Mouse (Mus musculus): ENCODE results near the gene Hectd2.

Hectd2 gene

GRCm38 (mm10) chr19:36554046-36554784 lies at the start of gene Hectd2:
Gene Hectd2 (plus strand): TSS chr19:36554639.
- no peak for DNase-seq (ENCODE audit: extremely low spot score, low read depth, low spot score)

- no peak for DNase-seq (ENCODE audit: extremely low spot score, low read depth, low spot score)
These were observed 49.7 kb upstream of the Hectd2 start for GRCm38 (mm10) chr19:36504716-36505115.

- DNase-seq (ENCODE audit: extremely low spot score, low read depth, low spot score), result no peak
These were observed 43.1 kb upstream of the Hectd2 start for GRCm38 (mm10) chr19:36511305-36511704.

GRCm38 (mm10) chr19:36518461-36518860 lies 36.0 kb upstream of the Hectd2 start:
- DNase-seq (ENCODE audit: extremely low spot score, low read depth, low spot score), result no peak

GRCm38 (mm10) chr19:36521568-36521967 lies 32.9 kb upstream of the Hectd2 start:
- DNase-seq (ENCODE audit: extremely low spot score, low read depth, low spot score), result no peak

GRCm38 (mm10) chr19:36522558-36523195 lies 31.8 kb upstream of the Hectd2 start:
- no peak for DNase-seq (ENCODE audit: extremely low spot score, low read depth, low spot score)

- DNase-seq (ENCODE audit: extremely low spot score, low read depth, low spot score), result no peak
These were observed 29.4 kb upstream of the Hectd2 start for GRCm38 (mm10) chr19:36525071-36525470.

GRCm38 (mm10) chr19:36533082-36533481 lies 21.4 kb upstream of the Hectd2 start:
- DNase-seq (ENCODE audit: extremely low spot score, low read depth, low spot score), result no peak

GRCm38 (mm10) chr19:36534011-36534765 lies 20.3 kb upstream of the Hectd2 start:
- no peak for DNase-seq (ENCODE audit: extremely low spot score, low read depth, low spot score)

GRCm38 (mm10) chr19:36534766-36535140 lies 19.7 kb upstream of the Hectd2 start:
- DNase-seq (ENCODE audit: extremely low spot score, low read depth, low spot score), result no peak

GRCm38 (mm10) chr19:36535186-36535585 lies 19.3 kb upstream of the Hectd2 start:
- DNase-seq (ENCODE audit: extremely low spot score, low read depth, low spot score), result no peak

GRCm38 (mm10) chr19:36535878-36536277 lies 18.6 kb upstream of the Hectd2 start:
- no peak for DNase-seq (ENCODE audit: extremely low spot score, low read depth, low spot score)

GRCm38 (mm10) chr19:36536929-36537328 lies 17.5 kb upstream of the Hectd2 start:
- no peak for DNase-seq (ENCODE audit: extremely low spot score, low read depth, low spot score)

GRCm38 (mm10) chr19:36538528-36538927 lies 15.9 kb upstream of the Hectd2 start:
- peak; percentile 57 for DNase-seq (ENCODE audit: extremely low spot score, low read depth, low spot score)

GRCm38 (mm10) chr19:36539311-36539710 lies 15.1 kb upstream of the Hectd2 start:
- DNase-seq (ENCODE audit: extremely low spot score, low read depth, low spot score), result no peak

- no peak for DNase-seq (ENCODE audit: extremely low spot score, low read depth, low spot score)
These were observed 14.3 kb upstream of the Hectd2 start for GRCm38 (mm10) chr19:36540012-36540606.

- DNase-seq (ENCODE audit: extremely low spot score, low read depth, low spot score), result no peak
These were observed 13.7 kb upstream of the Hectd2 start for GRCm38 (mm10) chr19:36540776-36541175.

GRCm38 (mm10) chr19:36553561-36554045 lies 836 bp upstream of the Hectd2 start:
- no peak for DNase-seq (ENCODE audit: extremely low spot score, low read depth, low spot score)

GRCm38 (mm10) chr19:36554785-36555595 lies 551 bp downstream of the Hectd2 start:
- DNase-seq (ENCODE audit: extremely low spot score, low read depth, low spot score), result peak; percentile 28

- DNase-seq (ENCODE audit: extremely low spot score, low read depth, low spot score), result no peak
These were observed 4.9 kb downstream of the Hectd2 start for GRCm38 (mm10) chr19:36559331-36559730.
